Mouse (Mus musculus) bone marrow, adult 2 months (tissue): ENCODE measurements at regions not wholly inside any gene's neighbourhood (a gene's known extent, or its start where the extent isn't known, plus 50 kb on each side); places are given as distances from the start of the nearest gene placed in this dataset.

ENCODE experiments used
- CTCF ChIP-seq: fragments of 200-500 bp; IDR thresholded peaks from 2 replicates; pipeline ENCODE4 v1.5.1; 2011; ENCODE audit warnings: low read length, control low read depth; ENCODE audit not compliant: control insufficient read depth, insufficient read depth
- POLR2A ChIP-seq: fragments of 200-500 bp; IDR thresholded peaks from 2 replicates; pipeline ENCODE4 v1.6.1; 2011; ENCODE audit warnings: low read depth, mild to moderate bottlenecking, control low read depth, low read length, borderline replicate concordance; ENCODE audit not compliant: control insufficient read depth

DNA sequence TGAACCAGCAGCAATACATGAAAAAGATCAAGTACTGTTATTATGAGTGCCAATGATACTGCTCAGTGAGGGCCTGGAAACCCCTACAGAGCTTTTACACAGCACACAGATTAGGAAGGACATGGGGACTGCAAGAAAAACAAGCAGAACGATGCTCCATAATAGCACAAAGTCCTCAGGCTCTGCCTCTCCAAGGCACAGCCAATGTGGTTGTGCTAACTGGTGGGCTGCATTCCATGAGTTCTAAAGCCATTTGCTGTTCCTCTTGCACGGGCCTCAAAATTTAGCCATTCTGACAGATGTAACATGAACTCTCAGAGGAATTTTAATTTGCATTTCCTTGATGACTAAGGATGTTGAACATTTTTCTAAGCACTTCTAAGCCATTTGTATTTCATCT, 465.0 kb upstream of the Jag1 start:
- TF ChIP-seq POLR2A (no peak), CTCF (no peak)
